Mouse (Mus musculus): ENCODE measurements around the gene Timp2.

GRCm38 (mm10) chr11:118269827-118270226, 85.7 kb downstream of the Timp2 start:
- no peak for TF ChIP-seq POLR2A (IDR thresholded peaks at IDR 0.05; ENCODE audit: insufficient read depth, low read length)
- TF ChIP-seq EP300 (IDR thresholded peaks at IDR 0.05; ENCODE audit: insufficient read depth, low read depth, low read length) = no peak
